Mouse (Mus musculus) gastrocnemius, postnatal 14 days (tissue): ENCODE results near the gene Tlk1. TPM values are rescaled to one million over a fixed set of nuclear protein-coding genes. Genes with fewer than 3 reads are reported as not detected.

Experiments
- DNase-seq: peaks from one replicate; pipeline ENCODE4 v3.0.0; 2021; ENCODE audit warnings: mixed read lengths
- intact Hi-C: fragments of 180-260 bp; cut with DNase I; formaldehyde crosslinking; loops from one replicate; pipeline ENCODE4 v1.15.1; 2025; ENCODE audit warnings: low total_unique reads
- long read RNA-seq, 2 experiments: library from polyadenylated mRNA; stranded (forward); transcript quantifications; one replicate each; pipeline ENCODE4 v2.0.0; 2021
- total RNA-seq, 2 experiments: library from RNA; stranded (reverse); gene quantifications; 2 replicates each; pipeline ENCODE4 v1.2.3; 2021

Tlk1 gene
- 10 to 100 TPM; 26.7 to 31.5 TPM for total RNA-seq
- long read RNA-seq, experiment 1, full-length matches to known transcripts = 11 of 15 reads
- long read RNA-seq, experiment 1, partial matches to known transcripts = 2 of 15 reads
- long read RNA-seq, experiment 1, other reads (novel, unspliced or antisense) = 2 of 15 reads
- long read RNA-seq, experiment 2, full-length matches to known transcripts = 41 of 52 reads
- long read RNA-seq, experiment 2, partial matches to known transcripts = 2 of 52 reads
- long read RNA-seq, experiment 2, other reads (novel, unspliced or antisense) = 9 of 52 reads

DNA sequence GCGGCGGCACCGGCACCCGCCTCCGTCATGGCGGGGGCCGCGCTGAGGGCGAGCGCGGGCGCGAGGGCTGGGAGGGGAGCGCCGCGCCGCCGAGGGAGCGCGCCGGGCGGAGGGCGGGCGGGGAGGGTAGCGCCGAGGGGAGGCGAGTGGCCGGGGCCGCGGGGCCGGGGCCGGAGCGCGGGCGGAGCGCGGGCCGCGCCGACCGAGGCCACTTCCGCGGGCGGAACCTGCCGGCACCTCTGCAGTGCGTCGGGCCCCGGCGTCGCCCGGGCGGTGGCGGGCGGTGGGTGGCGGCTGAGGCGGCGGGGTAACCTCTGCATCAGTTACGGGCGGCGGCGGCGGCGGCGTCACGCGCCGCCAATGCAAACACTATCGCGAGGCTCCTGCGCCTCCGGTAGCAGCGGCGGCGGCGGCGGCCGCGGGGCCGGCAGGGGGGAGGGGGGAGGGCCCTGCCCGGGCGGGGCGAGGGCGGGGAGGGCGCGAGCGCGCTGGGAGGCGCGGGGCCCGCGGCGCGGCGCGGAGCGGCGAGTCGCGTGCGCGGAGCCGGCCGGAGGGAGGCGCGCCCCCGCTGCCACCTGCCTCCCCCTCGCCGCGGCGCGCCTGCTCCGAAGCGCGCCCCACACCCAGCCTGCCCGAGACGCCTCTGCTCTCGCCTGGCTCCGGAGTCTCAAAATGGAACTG is at the start of gene Tlk1:
Gene Tlk1, minus strand, starts transcription at position 358 of the 681 bp plus-strand sequence.
- intact Hi-C loops = loop anchor here (10.0 kb wide), 1 partner anchor 121 kb away; no protein-coding TSS in a partner anchor
- peak; percentile 86 for DNase-seq

- intact Hi-C loops = no loop called here
These were observed 49.6 kb upstream of the Tlk1 start for GRCm38 (mm10) chr2:70875129-70875528.

GRCm38 (mm10) chr2:70873168-70873567 is 47.6 kb upstream of the Tlk1 start:
- no peak for DNase-seq
- intact Hi-C loops = no loop called here

More at GRCm38 (mm10) chr2:70875129-70875528, 49.6 kb upstream of the Tlk1 start:
- DNase-seq = no peak

DNA sequence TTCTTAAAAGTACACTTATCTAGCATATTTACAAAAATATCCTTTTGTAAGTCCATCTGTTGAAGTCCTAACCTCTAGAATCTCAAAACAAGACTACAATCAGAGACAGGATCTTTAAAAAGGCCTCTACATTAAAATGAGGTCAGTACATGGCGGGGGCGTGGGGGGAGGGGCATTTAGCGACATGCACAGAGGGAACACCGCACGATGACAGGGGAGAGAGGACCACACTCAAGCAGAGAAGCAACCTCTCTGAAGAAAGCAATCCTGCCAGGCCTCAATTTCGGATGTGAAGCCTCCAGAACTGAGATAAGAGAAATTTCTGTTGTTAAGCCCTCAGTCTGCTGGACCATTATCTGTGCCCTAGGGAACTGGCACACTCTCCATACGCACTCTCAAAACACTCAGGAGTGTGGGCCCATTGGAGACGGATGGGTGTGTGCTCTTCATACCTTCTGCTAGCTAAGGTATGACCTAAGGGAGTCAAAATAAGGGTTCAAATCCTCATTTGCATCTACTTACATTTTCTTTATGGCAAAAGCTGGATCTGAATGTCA is 46.0 kb upstream of the Tlk1 start:
- intact Hi-C loops = no loop called here
- DNase-seq = no peak

DNA sequence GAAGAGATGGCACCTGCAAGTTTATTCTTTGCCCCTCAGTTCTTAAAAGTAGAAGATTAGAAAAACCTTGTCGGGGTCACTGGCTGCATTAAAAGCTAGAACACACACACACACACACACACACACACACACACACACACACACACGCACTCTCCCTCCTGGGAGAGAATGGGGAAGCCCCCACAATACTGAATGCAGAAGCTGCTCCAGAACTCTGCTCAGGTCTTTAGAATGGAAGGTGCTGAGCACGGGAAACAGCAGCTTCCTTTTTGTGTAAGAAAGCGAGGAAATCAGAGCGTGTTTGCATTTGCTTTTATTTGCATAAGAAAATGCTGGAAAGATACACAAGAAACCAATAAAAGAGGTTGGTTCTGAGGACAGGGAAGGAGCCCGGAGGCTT is 45.3 kb upstream of the Tlk1 start:
- DNase-seq = no peak
- intact Hi-C loops = no loop called here

DNA sequence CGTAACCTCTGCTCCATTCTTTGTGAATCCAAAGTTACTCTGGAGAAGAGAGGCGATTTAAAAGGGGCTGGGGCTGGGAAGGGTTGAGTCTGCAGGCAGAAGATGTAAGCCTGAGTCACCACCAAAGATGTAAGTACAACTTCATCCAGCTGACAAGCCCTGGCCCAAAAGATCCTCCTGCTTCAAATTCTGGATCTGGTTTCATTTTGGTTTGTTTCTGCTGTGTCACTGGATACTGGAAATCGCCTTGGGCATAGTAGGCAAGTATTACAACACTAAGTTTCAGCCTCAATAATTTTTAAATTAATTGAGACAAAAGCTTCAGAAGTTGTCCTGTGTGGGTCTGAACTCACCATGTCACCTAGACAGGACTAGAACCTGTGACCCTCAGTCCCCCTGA is 43.6 kb upstream of the Tlk1 start:
- DNase-seq = no peak
- intact Hi-C loops = no loop called here

DNA sequence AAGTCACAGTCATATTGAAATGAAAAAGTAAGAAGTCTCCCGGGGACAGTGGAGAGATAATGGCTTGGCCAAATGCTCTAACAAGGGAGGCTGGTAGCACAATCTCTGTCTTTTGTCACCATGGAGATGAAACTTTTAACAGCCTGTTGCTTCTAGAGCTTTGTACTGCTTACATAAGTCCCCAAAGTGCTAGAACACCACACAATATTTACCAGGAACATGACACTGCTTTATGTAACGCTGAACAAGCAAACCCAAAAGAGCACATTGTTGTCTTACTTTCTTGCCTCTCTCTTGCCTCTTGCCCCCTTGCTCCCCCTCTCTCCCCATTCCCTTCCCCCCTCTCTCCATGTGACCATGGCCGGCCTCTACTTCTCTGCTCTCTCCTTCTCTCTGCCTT is 41.7 kb upstream of the Tlk1 start:
- DNase-seq = no peak
- intact Hi-C loops = no loop called here

DNA sequence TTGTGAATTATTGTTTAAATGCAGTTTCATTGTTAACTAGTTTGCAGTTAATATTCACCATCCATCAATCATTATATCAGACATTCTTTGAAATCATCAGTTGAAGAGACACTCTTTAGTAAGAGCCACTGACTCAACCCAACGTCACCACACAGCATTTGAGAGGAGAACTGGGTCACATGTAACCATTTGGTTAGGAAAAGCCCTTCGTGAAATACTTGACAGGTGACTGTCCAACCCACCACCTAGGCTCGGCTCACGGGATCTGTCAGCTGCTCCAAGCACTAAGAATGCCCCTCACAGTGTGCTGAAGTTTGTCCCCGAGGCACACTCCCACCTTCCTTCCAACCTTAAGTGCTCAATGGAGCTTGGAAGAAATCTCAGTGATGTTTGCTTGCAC is 37.4 kb upstream of the Tlk1 start:
- intact Hi-C loops = no loop called here

DNA sequence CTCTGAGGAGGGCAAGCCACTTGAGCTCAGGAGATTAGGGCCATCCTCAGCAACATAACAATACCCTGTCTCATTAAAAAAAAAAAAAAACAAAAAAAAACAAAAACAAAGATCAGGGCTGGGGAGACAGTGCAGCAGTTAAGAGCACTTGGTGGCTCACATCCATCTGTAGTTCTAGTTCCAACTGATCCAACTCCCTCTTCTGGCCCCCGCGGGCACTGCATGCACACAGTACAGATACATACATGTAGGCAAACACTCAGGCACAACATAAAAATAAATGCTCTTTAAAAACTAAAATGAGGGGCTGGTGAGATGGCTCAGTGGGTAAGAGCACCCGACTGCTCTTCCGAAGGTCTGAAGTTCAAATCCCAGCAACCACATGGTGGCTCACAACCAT is 34.2 kb upstream of the Tlk1 start:
- intact Hi-C loops = no loop called here

More for the DNA sequence above, 37.4 kb upstream of the Tlk1 start:
- DNase-seq = no peak

DNA sequence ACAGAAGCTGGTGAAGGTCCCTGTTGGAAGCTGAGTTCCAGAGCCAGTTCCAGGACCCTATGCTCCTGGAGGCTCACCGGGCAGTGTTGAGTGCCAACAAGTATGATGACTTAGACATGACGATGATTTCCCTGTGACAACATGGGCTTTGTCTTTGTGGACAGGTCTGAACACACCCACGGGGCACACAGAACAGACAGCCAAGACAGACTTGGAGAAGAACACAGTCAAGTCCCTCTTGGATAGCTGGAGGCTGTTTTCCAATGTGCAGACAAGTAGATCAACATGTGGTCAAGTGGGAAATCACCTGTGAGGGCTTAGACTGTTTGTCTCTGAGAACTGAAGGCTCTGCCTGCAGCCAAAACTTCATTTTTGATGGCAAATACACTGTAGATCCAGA is 31.4 kb upstream of the Tlk1 start:
- no peak for DNase-seq
- intact Hi-C loops = no loop called here

More for the DNA sequence above, 34.2 kb upstream of the Tlk1 start:
- DNase-seq = no peak

DNA sequence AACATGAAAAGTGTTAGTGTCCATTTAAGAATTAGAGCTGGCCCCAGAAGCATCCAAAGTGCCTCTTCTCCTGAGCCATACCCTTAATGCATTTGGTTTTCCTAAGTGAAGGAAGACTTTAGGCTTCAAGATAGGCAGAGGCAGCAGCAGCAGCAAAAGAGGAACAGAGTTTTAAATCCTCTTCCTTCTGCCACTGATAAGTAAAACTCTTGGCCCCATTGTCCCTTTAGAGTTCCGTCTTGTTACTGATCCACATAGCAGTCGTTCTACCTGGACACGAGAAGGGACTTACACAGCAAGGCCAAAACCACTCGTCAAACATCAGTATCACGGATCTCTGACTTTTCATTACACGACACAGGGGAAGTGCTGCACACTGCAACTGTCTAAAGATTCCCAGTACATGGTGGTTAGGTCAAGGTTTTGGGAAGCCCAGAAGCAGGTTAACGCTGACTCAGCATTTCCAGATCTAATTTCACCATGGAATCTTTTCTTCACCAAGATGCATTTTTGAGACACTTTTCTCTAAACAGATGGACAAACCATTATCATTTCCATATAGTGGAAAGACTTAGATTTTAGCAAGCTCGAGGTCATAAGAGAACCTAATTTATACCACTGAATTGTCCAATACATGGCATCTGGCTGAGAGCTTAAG is 28.8 kb upstream of the Tlk1 start:
- DNase-seq = no peak
- intact Hi-C loops = no loop called here

- intact Hi-C loops = no loop called here
- DNase-seq = no peak
These were observed 27.8 kb upstream of the Tlk1 start for GRCm38 (mm10) chr2:70853329-70853728.

GRCm38 (mm10) chr2:70852796-70853221 is 27.3 kb upstream of the Tlk1 start:
- intact Hi-C loops = no loop called here
- DNase-seq = no peak

GRCm38 (mm10) chr2:70852186-70852795 is 26.8 kb upstream of the Tlk1 start:
- intact Hi-C loops = no loop called here

GRCm38 (mm10) chr2:70845871-70846270 is 20.3 kb upstream of the Tlk1 start:
- intact Hi-C loops = no loop called here
- DNase-seq = no peak

More at GRCm38 (mm10) chr2:70852186-70852795, 26.8 kb upstream of the Tlk1 start:
- no peak for DNase-seq

GRCm38 (mm10) chr2:70844694-70845395 is 19.3 kb upstream of the Tlk1 start:
- intact Hi-C loops = no loop called here
- no peak for DNase-seq

- intact Hi-C loops = no loop called here
- peak; percentile 30 for DNase-seq
These were observed 16.6 kb upstream of the Tlk1 start for GRCm38 (mm10) chr2:70842049-70842618.

DNA sequence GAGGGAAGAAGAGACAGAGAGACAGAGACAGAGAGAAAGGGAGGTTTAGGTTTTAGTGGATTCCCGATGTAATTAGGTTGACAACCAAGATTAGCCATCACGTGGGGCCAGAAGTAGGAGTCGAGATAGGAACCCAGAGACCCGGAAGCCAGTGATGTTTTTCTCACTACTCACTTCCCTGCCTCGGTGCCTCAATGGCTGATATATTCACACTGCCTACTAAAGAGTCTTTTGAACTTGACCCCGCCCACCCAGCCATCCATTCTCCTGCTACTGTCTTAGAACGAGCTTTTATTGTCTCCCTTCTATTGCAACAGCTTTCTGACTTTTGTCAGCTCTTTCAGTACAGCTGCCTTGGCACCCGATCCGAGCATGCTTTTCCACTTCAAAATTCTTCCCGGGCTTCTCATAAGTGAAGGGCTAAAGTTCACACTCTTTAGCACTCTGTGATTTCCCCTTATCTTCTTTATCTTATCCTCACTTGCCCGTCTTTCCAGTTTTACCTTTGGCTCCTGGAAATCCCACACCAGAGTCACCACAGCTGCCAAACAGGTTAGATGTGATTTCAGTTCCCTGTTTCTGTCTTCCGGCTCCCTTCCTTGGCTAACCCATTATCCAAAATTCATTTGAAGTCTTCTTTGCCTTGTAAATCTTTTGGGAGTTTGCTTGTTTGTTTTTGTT is 13.1 kb upstream of the Tlk1 start:
- peak; percentile 8 for DNase-seq
- intact Hi-C loops = loop anchor here (10.0 kb wide), 1 partner anchor 196 kb away; no protein-coding TSS in a partner anchor
